Mouse (Mus musculus) kidney, postnatal 10 days (tissue): Measurements from ENCODE around the gene Rbm11.
A peak's percentile ranks its signal among the peaks of the same experiment; 100 is the strongest.

Source experiments
- DNase-seq: peaks from one replicate; pipeline ENCODE4 v3.0.0; 2021; ENCODE audit warnings: mixed read lengths

Rbm11 gene

GRCm38 (mm10) chr16:75592671-75593500, at the start of gene Rbm11:
Rbm11 (plus strand) TSS chr16:75592844.
- DNase-seq: peak; percentile 91

- no peak for DNase-seq
Observed at GRCm38 (mm10) chr16:75545310-75545709, 47.3 kb upstream of the Rbm11 start.

GRCm38 (mm10) chr16:75562910-75563309, 29.7 kb upstream of the Rbm11 start:
- DNase-seq: no peak

- no peak for DNase-seq
Observed at GRCm38 (mm10) chr16:75582279-75582678, 10.4 kb upstream of the Rbm11 start.

GRCm38 (mm10) chr16:75585961-75586360, 6.7 kb upstream of the Rbm11 start, which contains the start of gene Lipi:
Lipi (minus strand) TSS chr16:75586061.
- DNase-seq: no peak

- DNase-seq: peak; percentile 16
Observed at GRCm38 (mm10) chr16:75586466-75586865, 6.2 kb upstream of the Rbm11 start.

GRCm38 (mm10) chr16:75593501-75594183, 998 bp downstream of the Rbm11 start:
- DNase-seq: no peak

GRCm38 (mm10) chr16:75606415-75606814, 13.8 kb downstream of the Rbm11 start:
- DNase-seq: no peak

- no peak for DNase-seq
Observed at GRCm38 (mm10) chr16:75612561-75612960, 19.9 kb downstream of the Rbm11 start.

GRCm38 (mm10) chr16:75617651-75618349, 25.2 kb downstream of the Rbm11 start:
- DNase-seq: peak; percentile 47

- DNase-seq: no peak
Observed at GRCm38 (mm10) chr16:75627862-75628261, 35.2 kb downstream of the Rbm11 start.
